Mouse (Mus musculus) central nervous system, embryonic 11.5 days (tissue): ENCODE results near the gene Hsd17b10. TPM values are rescaled to one million over a fixed set of nuclear protein-coding genes. Genes with fewer than 3 reads are reported as not detected.

Source experiments
- polyA plus RNA-seq: library from polyadenylated mRNA; depleted of rRNA; stranded (reverse); fragments of >200 nt; gene quantifications from 2 replicates; pipeline ENCODE4 v1.2.3, GENCODE M21; 2012; rRNA removed

Gene Hsd17b10
- 75.6 and 106 TPM in 2 replicates for polyA plus RNA-seq

GRCm38 (mm10) chrX:152001737-152002710 is at the start of gene Hsd17b10:
Gene Hsd17b10 (plus strand): TSS chrX:152001845.

GRCm38 (mm10) chrX:152016151-152017145 is 14.8 kb downstream of the Hsd17b10 start, which contains the start of the genes Ribc1 and Smc1a:
Gene Ribc1 (minus strand): TSS chrX:152016295.
Gene Smc1a (plus strand): TSS chrX:152016428.

Other genes starting within 250 kb of the Hsd17b10 start
- gene Huwe1, start 201.0 kb upstream of the Hsd17b10 start, polyA plus RNA-seq, result 139 and 158 TPM in 2 replicates
- gene Ribc1, start 14.4 kb downstream of the Hsd17b10 start, polyA plus RNA-seq, result 2.3 TPM in 2 replicates
- gene Smc1a, start 14.6 kb downstream of the Hsd17b10 start, polyA plus RNA-seq, result 111 and 204 TPM in 2 replicates
- 2.6 and 3.4 TPM in 2 replicates for gene Iqsec2, start 142.4 kb downstream of the Hsd17b10 start, polyA plus RNA-seq
- gene Kdm5c, start 231.2 kb downstream of the Hsd17b10 start, polyA plus RNA-seq, result 64.7 and 125 TPM in 2 replicates